Comparison of ENCODE assay signal across 14 mouse cellular contexts in genomic region chr19:57236647-57237046, GRCm38 (mm10).
DNase-seq lines count a peak whose midpoint lies in the region; ATAC-seq and TF ChIP-seq lines count a peak whose summit lies in the region.
"Had no signal": no experiment of that assay in that cellular context is flagged by ENCODE, and none has a peak within 500 bp of the region (broad histone marks: within the 10 kb centered on the region; RNA-seq: fewer than 3 reads in every experiment).

No protein-coding gene starts in this region.

- peaks cover 27% of the 10 kb centered on the region for H3K4me1 ChIP-seq in hindbrain, embryonic 13.5 days (replicated peaks)
- H3K4me1 ChIP-seq in hindbrain, embryonic 12.5 days, result no peaks in the 10 kb centered on the region; the same call in 1 of the 2 replicates
- peaks cover 11% of the 10 kb centered on the region for H3K4me1 ChIP-seq in hindbrain, embryonic 16.5 days (ENCODE audit: control insufficient read depth, insufficient read depth, low read depth, low read length)
- no peaks in the 10 kb centered on the region; the same call in 1 of the 2 replicates for H3K4me1 ChIP-seq in midbrain, postnatal 0 days (ENCODE audit: insufficient read depth, low read length)
- H3K4me1 ChIP-seq in kidney, embryonic 15.5 days, result peaks cover 15% of the 10 kb centered on the region

- no peaks in the 10 kb centered on the region for H3K36me3 ChIP-seq in hindbrain, embryonic 13.5 days
- no peaks in the 10 kb centered on the region for H3K36me3 ChIP-seq in hindbrain, embryonic 12.5 days
- H3K36me3 ChIP-seq in hindbrain, embryonic 16.5 days (ENCODE audit: control insufficient read depth, insufficient read depth, low read length), result no peaks in the 10 kb centered on the region
- H3K36me3 ChIP-seq in midbrain, postnatal 0 days (ENCODE audit: insufficient read depth, low read length), result no peaks in the 10 kb centered on the region
- H3K36me3 ChIP-seq in kidney, embryonic 15.5 days, result no peaks in the 10 kb centered on the region
- H3K36me3 ChIP-seq: limb, embryonic 15.5 days; stomach, embryonic 15.5 days had no signal

- H3K4me3 ChIP-seq in hindbrain, embryonic 13.5 days, result no peak overlapping the region
- no peak overlapping the region for H3K4me3 ChIP-seq in hindbrain, embryonic 12.5 days
- H3K4me3 ChIP-seq in hindbrain, embryonic 16.5 days (ENCODE audit: low read length), result no peak overlapping the region
- peak overlapping the region; percentile 8; the same call in 1 of the 2 replicates for H3K4me3 ChIP-seq in midbrain, postnatal 0 days (ENCODE audit: low read depth, low read length)
- no peak overlapping the region for H3K4me3 ChIP-seq in kidney, embryonic 15.5 days (replicated peaks)
- H3K4me3 ChIP-seq: limb, embryonic 15.5 days; stomach, embryonic 15.5 days had no signal

- TF ChIP-seq CTCF in midbrain, postnatal 0 days (IDR thresholded peaks at IDR 0.05), result no peak

- H3K9ac ChIP-seq in hindbrain, embryonic 13.5 days, result no peak overlapping the region
- no peak overlapping the region for H3K9ac ChIP-seq in hindbrain, embryonic 12.5 days
- no peak overlapping the region for H3K9ac ChIP-seq in hindbrain, embryonic 16.5 days (ENCODE audit: low read depth, low read length)
- no peak overlapping the region for H3K9ac ChIP-seq in midbrain, postnatal 0 days (replicated peaks; ENCODE audit: low read length, poor library complexity, severe bottlenecking)
- H3K9ac ChIP-seq in kidney, embryonic 15.5 days, result no peak overlapping the region
- H3K9ac ChIP-seq: limb, embryonic 15.5 days; stomach, embryonic 15.5 days had no signal

- 67% methylated on average over 15 of the region's 15 CpGs for WGBS in hindbrain, embryonic 13.5 days
- WGBS in hindbrain, embryonic 12.5 days, result 67% methylated on average over 15 of the region's 15 CpGs
- WGBS in hindbrain, embryonic 16.5 days, result 61% methylated on average over 15 of the region's 15 CpGs
- 51% methylated on average over 15 of the region's 15 CpGs for WGBS in midbrain, postnatal 0 days
- WGBS in kidney, embryonic 15.5 days, result 77% methylated on average over 15 of the region's 15 CpGs

- DNase-seq in cerebellum, adult 9-10 months, result peak; percentile 81
- peak; percentile 47 for DNase-seq in midbrain, postnatal 0 days (ENCODE audit: low spot score)
- DNase-seq in lung, postnatal 10 days, result no peak
- DNase-seq in urinary bladder, postnatal 10 days (ENCODE audit: low spot score), result no peak
- DNase-seq: heart, postnatal 36 days; kidney, postnatal 4 days had no signal

- H3K27ac ChIP-seq in hindbrain, embryonic 13.5 days, result 0 out of 2 replicates have a peak overlapping the region, but pooled peaks have one; percentile 40
- H3K27ac ChIP-seq in hindbrain, embryonic 12.5 days, result no peak overlapping the region
- H3K27ac ChIP-seq in hindbrain, embryonic 16.5 days (ENCODE audit: low read depth, low read length), result no peak overlapping the region
- no peak overlapping the region for H3K27ac ChIP-seq in midbrain, postnatal 0 days (ENCODE audit: low read depth, low read length)
- no peak overlapping the region for H3K27ac ChIP-seq in kidney, embryonic 15.5 days
- H3K27ac ChIP-seq: limb, embryonic 15.5 days; stomach, embryonic 15.5 days had no signal

- no peaks in the 10 kb centered on the region for H3K9me3 ChIP-seq in hindbrain, embryonic 13.5 days
- H3K9me3 ChIP-seq in hindbrain, embryonic 12.5 days (replicated peaks), result no peaks in the 10 kb centered on the region
- no peaks in the 10 kb centered on the region for H3K9me3 ChIP-seq in hindbrain, embryonic 16.5 days (ENCODE audit: control insufficient read depth, low read length)
- no peaks in the 10 kb centered on the region for H3K9me3 ChIP-seq in midbrain, postnatal 0 days (ENCODE audit: low read length)
- H3K9me3 ChIP-seq in kidney, embryonic 15.5 days (replicated peaks), result no peaks in the 10 kb centered on the region
- H3K9me3 ChIP-seq: limb, embryonic 15.5 days; stomach, embryonic 15.5 days had no signal

- ATAC-seq in hindbrain, embryonic 13.5 days (ENCODE audit: low FRiP score), result no peak
- ATAC-seq in hindbrain, embryonic 12.5 days (ENCODE audit: low FRiP score), result no peak
- peak; percentile 37; the same call in 1 of the 2 replicates for ATAC-seq in hindbrain, embryonic 16.5 days
- ATAC-seq in midbrain, postnatal 0 days (ENCODE audit: low FRiP score), result peak; percentile 58; the same call in 1 of the 2 replicates
- no peak for ATAC-seq in kidney, embryonic 15.5 days (replicated peaks; ENCODE audit: low FRiP score)
- ATAC-seq: CD4-positive, CD25-positive, alpha-beta regulatory T cell, adult 4 months; lung, postnatal 0 days had no signal

- H3K27me3 ChIP-seq in hindbrain, embryonic 13.5 days, result no peaks in the 10 kb centered on the region
- no peaks in the 10 kb centered on the region for H3K27me3 ChIP-seq in hindbrain, embryonic 12.5 days
- no peaks in the 10 kb centered on the region for H3K27me3 ChIP-seq in hindbrain, embryonic 16.5 days (replicated peaks; ENCODE audit: control insufficient read depth, insufficient read depth, low read length)
- no peaks in the 10 kb centered on the region for H3K27me3 ChIP-seq in midbrain, postnatal 0 days (ENCODE audit: insufficient read depth, low read length)
- no peaks in the 10 kb centered on the region for H3K27me3 ChIP-seq in kidney, embryonic 15.5 days
- H3K27me3 ChIP-seq: limb, embryonic 15.5 days; stomach, embryonic 15.5 days had no signal

- peak overlapping the region; percentile 15; the same call in 1 of the 2 replicates for H3K4me2 ChIP-seq in hindbrain, embryonic 13.5 days
- H3K4me2 ChIP-seq in hindbrain, embryonic 12.5 days (replicated peaks), result no peak overlapping the region
- H3K4me2 ChIP-seq in hindbrain, embryonic 16.5 days (ENCODE audit: low read length), result peak overlapping the region; percentile 33
- H3K4me2 ChIP-seq in midbrain, postnatal 0 days (ENCODE audit: low read depth, low read length, poor library complexity, severe bottlenecking), result peak overlapping the region; percentile 29
- no peak overlapping the region for H3K4me2 ChIP-seq in kidney, embryonic 15.5 days
- H3K4me2 ChIP-seq: limb, embryonic 15.5 days; stomach, embryonic 15.5 days had no signal

Comparison
In these comparisons a context has a peak if more than half of its experiments do, and no peak if none do; other contexts are left out.
1. ATAC-seq: peak in hindbrain, embryonic 16.5 days (single experiment) and midbrain, postnatal 0 days (single experiment); none in hindbrain, embryonic 13.5 days (single experiment), hindbrain, embryonic 12.5 days (single experiment) and kidney, embryonic 15.5 days (single experiment).
2. H3K4me2 ChIP-seq: peak in hindbrain, embryonic 13.5 days (single experiment), hindbrain, embryonic 16.5 days (single experiment) and midbrain, postnatal 0 days (single experiment); none in hindbrain, embryonic 12.5 days (single experiment) and kidney, embryonic 15.5 days (single experiment).
3. DNase-seq: peak in cerebellum, adult 9-10 months (single experiment) and midbrain, postnatal 0 days (single experiment); none in lung, postnatal 10 days (single experiment) and urinary bladder, postnatal 10 days (single experiment).